Comparison of ENCODE assay signal across 21 mouse cellular contexts in genomic region chr11:59224025-59224424, GRCm38 (mm10). TPM values are rescaled to one million over a fixed set of nuclear protein-coding genes. Genes with fewer than 3 reads are reported as not detected.
DNase-seq lines count a peak whose midpoint lies in the region; ATAC-seq and TF ChIP-seq lines count a peak whose summit lies in the region.
"Had no signal": no experiment of that assay in that cellular context is flagged by ENCODE, and none has a peak within 500 bp of the region (broad histone marks: within the 10 kb centered on the region; RNA-seq: fewer than 3 reads in every experiment).

No protein-coding gene starts in this region.

- TF ChIP-seq CTCF in liver, embryonic 14.5 days (IDR thresholded peaks at IDR 0.05; ENCODE audit: low read depth): no peak

- no peak overlapping the region for H3K9ac ChIP-seq in limb, embryonic 13.5 days
- no peak overlapping the region for H3K9ac ChIP-seq in liver, embryonic 14.5 days (replicated peaks)
- no peak overlapping the region for H3K9ac ChIP-seq in stomach, embryonic 16.5 days (ENCODE audit: low read length)
- H3K9ac ChIP-seq: forebrain, postnatal 0 days; heart, embryonic 15.5 days; limb, embryonic 15.5 days had no signal

- no peak for ATAC-seq in limb, embryonic 13.5 days (ENCODE audit: low FRiP score, low read depth)
- ATAC-seq in megakaryocyte, adult 5-6 weeks (ENCODE audit: poor library complexity, severe bottlenecking): no peak
- ATAC-seq in liver, embryonic 14.5 days (ENCODE audit: insufficient read depth): no peak
- no peak for ATAC-seq in stomach, embryonic 16.5 days (ENCODE audit: insufficient read depth, low FRiP score)
- ATAC-seq: forebrain, postnatal 0 days; Patski had no signal

- H3K4me3 ChIP-seq in limb, embryonic 13.5 days: no peak overlapping the region
- no peak overlapping the region for H3K4me3 ChIP-seq in limb, embryonic 10.5 days
- H3K4me3 ChIP-seq in megakaryocyte, embryonic 14.5 days (replicated peaks): peak overlapping the region; percentile 80
- no peak overlapping the region for H3K4me3 ChIP-seq in liver, embryonic 14.5 days (ENCODE audit: insufficient read depth in 1 of 2, low read depth in 2 of 2, low read length in 2 of 2)
- no peak overlapping the region for H3K4me3 ChIP-seq in stomach, embryonic 16.5 days (replicated peaks; ENCODE audit: low read length)
- H3K4me3 ChIP-seq: forebrain, embryonic 10.5 days; heart, embryonic 15.5 days; limb, embryonic 15.5 days had no signal

- no peak overlapping the region for H3K27ac ChIP-seq in limb, embryonic 13.5 days
- H3K27ac ChIP-seq in limb, embryonic 10.5 days: no peak overlapping the region
- H3K27ac ChIP-seq in liver, embryonic 14.5 days: no peak overlapping the region
- no peak overlapping the region for H3K27ac ChIP-seq in stomach, embryonic 16.5 days (ENCODE audit: low read length)
- H3K27ac ChIP-seq: forebrain, embryonic 10.5 days; heart, embryonic 15.5 days; kidney, postnatal 0 days; limb, embryonic 15.5 days had no signal

- H3K27me3 ChIP-seq in limb, embryonic 13.5 days: no peaks in the 10 kb centered on the region
- no peaks in the 10 kb centered on the region for H3K27me3 ChIP-seq in limb, embryonic 10.5 days (ENCODE audit: low read depth, poor library complexity, severe bottlenecking)
- no peaks in the 10 kb centered on the region for H3K27me3 ChIP-seq in megakaryocyte, embryonic 14.5 days (replicated peaks)
- H3K27me3 ChIP-seq in liver, embryonic 14.5 days (ENCODE audit: control insufficient read depth, insufficient read depth, low read length): no peaks in the 10 kb centered on the region
- H3K27me3 ChIP-seq in stomach, embryonic 16.5 days (ENCODE audit: control insufficient read depth, insufficient read depth, low read length): no peaks in the 10 kb centered on the region
- H3K27me3 ChIP-seq: heart, embryonic 15.5 days; limb, embryonic 15.5 days; Patski had no signal

- no peak for DNase-seq in limb, embryonic 10.5 days (ENCODE audit: low spot score)
- no peak for DNase-seq in liver, embryonic 14.5 days (ENCODE audit: low read depth in 3 of 3, low spot score in 3 of 3)
- no peak for DNase-seq in adrenal gland, postnatal 36 days
- DNase-seq: adrenal gland, adult 8-10 months; cerebellum, adult 9-11 months; forebrain, postnatal 0 days; kidney, adult 11 months; midbrain, embryonic 14.5 days; right cerebral cortex, postnatal 14 days; thymus, postnatal 14 days had no signal

- H3K36me3 ChIP-seq in limb, embryonic 13.5 days: peaks cover 33% of the 10 kb centered on the region
- peaks cover 46% of the 10 kb centered on the region for H3K36me3 ChIP-seq in limb, embryonic 10.5 days
- H3K36me3 ChIP-seq in megakaryocyte, embryonic 14.5 days (replicated peaks; ENCODE audit: low read length): peaks cover 54% of the 10 kb centered on the region
- peaks cover 16% of the 10 kb centered on the region for H3K36me3 ChIP-seq in liver, embryonic 14.5 days (replicated peaks; ENCODE audit: control insufficient read depth, insufficient read depth, low read depth)
- H3K36me3 ChIP-seq in stomach, embryonic 16.5 days (ENCODE audit: control insufficient read depth, insufficient read depth, low read length): no peaks in the 10 kb centered on the region

- H3K4me1 ChIP-seq in limb, embryonic 13.5 days: peaks cover 46% of the 10 kb centered on the region
- peaks cover 33% of the 10 kb centered on the region for H3K4me1 ChIP-seq in limb, embryonic 10.5 days
- H3K4me1 ChIP-seq in megakaryocyte, embryonic 14.5 days: peaks cover 88% of the 10 kb centered on the region
- H3K4me1 ChIP-seq in liver, embryonic 14.5 days (replicated peaks; ENCODE audit: control insufficient read depth in 2 of 2, insufficient read depth in 2 of 2, low read length in 1 of 2): peaks cover 37 to 53% of the 10 kb centered on the region in 2 experiments
- peaks cover 64% of the 10 kb centered on the region for H3K4me1 ChIP-seq in stomach, embryonic 16.5 days (ENCODE audit: control insufficient read depth, insufficient read depth, low read length)

- no peak for TF ChIP-seq EP300 in liver, embryonic 14.5 days (IDR thresholded peaks at IDR 0.05; ENCODE audit: low read depth)

- no peaks in the 10 kb centered on the region for H3K9me3 ChIP-seq in limb, embryonic 13.5 days
- H3K9me3 ChIP-seq in limb, embryonic 10.5 days (replicated peaks): no peaks in the 10 kb centered on the region
- H3K9me3 ChIP-seq in megakaryocyte, embryonic 14.5 days: no peaks in the 10 kb centered on the region
- H3K9me3 ChIP-seq in liver, embryonic 14.5 days (ENCODE audit: control insufficient read depth, low read length): no peaks in the 10 kb centered on the region
- H3K9me3 ChIP-seq in stomach, embryonic 16.5 days (replicated peaks; ENCODE audit: control insufficient read depth, low read length): no peaks in the 10 kb centered on the region
- H3K9me3 ChIP-seq: forebrain, embryonic 10.5 days; heart, embryonic 15.5 days; limb, embryonic 15.5 days had no signal

- 94% methylated on average over 3 of the region's 3 CpGs for WGBS in limb, embryonic 13.5 days
- 97% methylated on average over 3 of the region's 3 CpGs for WGBS in limb, embryonic 10.5 days
- 61% methylated on average over 3 of the region's 3 CpGs for WGBS in liver, embryonic 14.5 days (ENCODE audit: insufficient replicate concordance)
- WGBS in stomach, embryonic 16.5 days: 79% methylated on average over 3 of the region's 3 CpGs

- H3K4me2 ChIP-seq in limb, embryonic 13.5 days (replicated peaks): 0 out of 2 replicates have a peak overlapping the region, but pooled peaks have one; percentile 5
- H3K4me2 ChIP-seq in liver, embryonic 14.5 days (ENCODE audit: low read depth): peak overlapping the region; percentile 14; the same call in 1 of the 2 replicates
- peak overlapping the region; percentile 29; the same call in 1 of the 2 replicates for H3K4me2 ChIP-seq in stomach, embryonic 16.5 days (ENCODE audit: low read depth, low read length)
- H3K4me2 ChIP-seq: heart, embryonic 15.5 days; limb, embryonic 15.5 days had no signal

RNA-seq across cellular contexts. Expression of gene Arf1, which starts 4.0 kb away (rescaled TPM):
- 702 and 716 TPM in 2 replicates for polyA plus RNA-seq in limb, embryonic 13.5 days (2015; fragmentation: Nextera tagmentation; extraction: Ambion mirVana)
- 648 and 692 TPM in 2 replicates for polyA plus RNA-seq in limb, embryonic 10.5 days (2016; fragmentation: Nextera tagmentation; extraction: Ambion mirVana)
- polyA plus RNA-seq in megakaryocyte, embryonic 14.5 days (2012; ENCODE audit: insufficient read depth, low replicate concordance): 222 and 240 TPM in 2 replicates
- 312 and 325 TPM in 2 replicates for total RNA-seq in megakaryocyte, adult 5-6 weeks (2015)
- 342 and 408 TPM in 2 replicates for total RNA-seq in megakaryocyte, adult 5-6 weeks (2017)
- polyA plus RNA-seq in liver, embryonic 14.5 days (2012; rRNA removed): 177 and 190 TPM in 2 replicates
- polyA plus RNA-seq in liver, embryonic 14.5 days (2014; fragmentation: Nextera tagmentation; extraction: Ambion mirVana): 227 and 235 TPM in 2 replicates
- polyA plus RNA-seq in stomach, embryonic 16.5 days (2015; fragmentation: Nextera tagmentation; extraction: Ambion mirVana): 717 and 769 TPM in 2 replicates
- 100 to 1,000 TPM; 461 to 465 TPM for total RNA-seq in adrenal gland, postnatal 36 days (2021)

RNA-seq across cellular contexts. Expression of gene 2310033P09Rik, which starts 15.9 kb away (rescaled TPM):
- polyA plus RNA-seq in limb, embryonic 13.5 days (2015; fragmentation: Nextera tagmentation; extraction: Ambion mirVana): 34.1 and 37.4 TPM in 2 replicates
- 35.1 and 40.2 TPM in 2 replicates for polyA plus RNA-seq in limb, embryonic 10.5 days (2016; fragmentation: Nextera tagmentation; extraction: Ambion mirVana)
- polyA plus RNA-seq in megakaryocyte, embryonic 14.5 days (2012; ENCODE audit: insufficient read depth, low replicate concordance): 11.5 and 33.5 TPM in 2 replicates
- 8.3 and 8.6 TPM in 2 replicates for total RNA-seq in megakaryocyte, adult 5-6 weeks (2015)
- total RNA-seq in megakaryocyte, adult 5-6 weeks (2017): 7.2 and 8.7 TPM in 2 replicates
- polyA plus RNA-seq in liver, embryonic 14.5 days (2012; rRNA removed): 13.3 and 23.6 TPM in 2 replicates
- 16.2 and 17.4 TPM in 2 replicates for polyA plus RNA-seq in liver, embryonic 14.5 days (2014; fragmentation: Nextera tagmentation; extraction: Ambion mirVana)
- 22.5 and 24.9 TPM in 2 replicates for polyA plus RNA-seq in stomach, embryonic 16.5 days (2015; fragmentation: Nextera tagmentation; extraction: Ambion mirVana)
- 10 to 100 TPM; 25.2 to 29.2 TPM for total RNA-seq in adrenal gland, postnatal 36 days (2021)

RNA-seq across cellular contexts. Expression of gene Mrpl55, which starts 21.7 kb away (rescaled TPM):
- polyA plus RNA-seq in limb, embryonic 13.5 days (2015; fragmentation: Nextera tagmentation; extraction: Ambion mirVana): 90.5 and 91.5 TPM in 2 replicates
- polyA plus RNA-seq in limb, embryonic 10.5 days (2016; fragmentation: Nextera tagmentation; extraction: Ambion mirVana): 123 and 131 TPM in 2 replicates
- 22.0 and 34.5 TPM in 2 replicates for polyA plus RNA-seq in megakaryocyte, embryonic 14.5 days (2012; ENCODE audit: insufficient read depth, low replicate concordance)
- total RNA-seq in megakaryocyte, adult 5-6 weeks (2015): 14.7 and 17.6 TPM in 2 replicates
- 35.3 and 36.2 TPM in 2 replicates for total RNA-seq in megakaryocyte, adult 5-6 weeks (2017)
- 25.3 and 41.2 TPM in 2 replicates for polyA plus RNA-seq in liver, embryonic 14.5 days (2012; rRNA removed)
- 56.8 and 59.8 TPM in 2 replicates for polyA plus RNA-seq in liver, embryonic 14.5 days (2014; fragmentation: Nextera tagmentation; extraction: Ambion mirVana)
- polyA plus RNA-seq in stomach, embryonic 16.5 days (2015; fragmentation: Nextera tagmentation; extraction: Ambion mirVana): 75.5 and 78.9 TPM in 2 replicates
- total RNA-seq in adrenal gland, postnatal 36 days (2021): 10 to 100 TPM; 46.1 to 60.7 TPM

RNA-seq across cellular contexts. Expression of gene Guk1, which starts 32.0 kb away (rescaled TPM):
- 136 and 138 TPM in 2 replicates for polyA plus RNA-seq in limb, embryonic 13.5 days (2015; fragmentation: Nextera tagmentation; extraction: Ambion mirVana)
- 145 and 155 TPM in 2 replicates for polyA plus RNA-seq in limb, embryonic 10.5 days (2016; fragmentation: Nextera tagmentation; extraction: Ambion mirVana)
- 19.3 TPM in 1 of 2 replicates, not detected in the other for polyA plus RNA-seq in megakaryocyte, embryonic 14.5 days (2012; ENCODE audit: insufficient read depth, low replicate concordance)
- 20.6 and 25.1 TPM in 2 replicates for total RNA-seq in megakaryocyte, adult 5-6 weeks (2015)
- total RNA-seq in megakaryocyte, adult 5-6 weeks (2017): 13.8 and 20.1 TPM in 2 replicates
- polyA plus RNA-seq in liver, embryonic 14.5 days (2012; rRNA removed): 40.2 and 41.1 TPM in 2 replicates
- polyA plus RNA-seq in liver, embryonic 14.5 days (2014; fragmentation: Nextera tagmentation; extraction: Ambion mirVana): 64.2 and 70.5 TPM in 2 replicates
- polyA plus RNA-seq in stomach, embryonic 16.5 days (2015; fragmentation: Nextera tagmentation; extraction: Ambion mirVana): 128 and 129 TPM in 2 replicates
- 10 to 100 TPM; 62.2 to 68.3 TPM for total RNA-seq in adrenal gland, postnatal 36 days (2021)

RNA-seq across cellular contexts. Expression of gene Gjc2, which starts 41.0 kb away (rescaled TPM):
- polyA plus RNA-seq in limb, embryonic 13.5 days (2015; fragmentation: Nextera tagmentation; extraction: Ambion mirVana): 0.25 and 0.47 TPM in 2 replicates
- 0.23 TPM in 1 of 2 replicates, not detected in the other for polyA plus RNA-seq in limb, embryonic 10.5 days (2016; fragmentation: Nextera tagmentation; extraction: Ambion mirVana)
- 0.03 TPM in 1 of 2 replicates, not detected in the other for polyA plus RNA-seq in megakaryocyte, embryonic 14.5 days (2012; ENCODE audit: insufficient read depth, low replicate concordance)
- total RNA-seq in megakaryocyte, adult 5-6 weeks (2015): not detected in 2 replicates
- total RNA-seq in megakaryocyte, adult 5-6 weeks (2017): not detected in 2 replicates
- polyA plus RNA-seq in liver, embryonic 14.5 days (2012; rRNA removed): 0.08 and 0.10 TPM in 2 replicates
- 0.13 TPM in 1 of 2 replicates, not detected in the other for polyA plus RNA-seq in liver, embryonic 14.5 days (2014; fragmentation: Nextera tagmentation; extraction: Ambion mirVana)
- polyA plus RNA-seq in stomach, embryonic 16.5 days (2015; fragmentation: Nextera tagmentation; extraction: Ambion mirVana): 0.62 and 0.64 TPM in 2 replicates
- under 1 TPM; 0.40 TPM for total RNA-seq in adrenal gland, postnatal 36 days (2021)
- total RNA-seq: neutrophil, adult 5-6 weeks had no signal
- polyA plus RNA-seq: forebrain, embryonic 10.5 days; hindbrain, embryonic 11.5 days had no signal
